Mouse (Mus musculus): Measurements from ENCODE around the gene Tescl.
A peak's percentile ranks its signal among the peaks of the same experiment; 100 is the strongest.

Gene Tescl

DNA sequence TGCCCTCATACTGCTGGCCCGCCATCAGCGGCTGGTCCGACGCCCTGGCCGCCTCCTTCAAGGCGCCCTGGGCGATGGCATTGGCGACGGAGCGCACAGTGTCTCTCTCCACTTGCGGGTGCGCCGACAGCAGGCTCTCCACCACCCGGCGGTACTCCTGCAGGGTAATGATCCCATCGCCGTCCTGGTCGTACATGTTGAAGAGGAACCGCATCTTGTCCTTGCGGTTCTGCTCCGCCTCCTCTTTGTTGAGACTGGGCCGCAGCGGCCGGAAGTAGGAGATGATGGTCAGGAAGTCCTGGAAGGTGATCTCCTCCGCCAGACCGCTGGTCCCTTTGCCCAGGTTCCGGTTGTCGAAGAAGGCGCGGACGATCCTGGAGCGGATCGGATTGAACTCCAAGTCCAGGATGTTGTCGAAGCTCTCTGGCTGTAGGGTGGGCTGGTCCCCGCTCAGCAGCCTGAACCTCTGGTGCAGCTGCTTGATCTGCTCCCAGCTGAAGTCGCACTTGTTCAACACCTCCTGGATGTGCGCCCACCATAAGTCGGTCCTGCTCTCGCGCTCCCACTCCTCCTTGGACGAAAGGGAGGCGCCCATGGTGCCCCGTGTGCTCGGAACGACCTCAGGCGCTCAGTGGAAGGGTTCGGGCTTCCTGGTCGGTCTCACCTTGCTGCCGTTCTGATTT, at the start of gene Tescl:
Gene Tescl (minus strand): TSS at position 633 of the 683 bp plus-strand sequence.
- DNase-seq (ENCODE audit: low read depth, low spot score), result no peak

DNA sequence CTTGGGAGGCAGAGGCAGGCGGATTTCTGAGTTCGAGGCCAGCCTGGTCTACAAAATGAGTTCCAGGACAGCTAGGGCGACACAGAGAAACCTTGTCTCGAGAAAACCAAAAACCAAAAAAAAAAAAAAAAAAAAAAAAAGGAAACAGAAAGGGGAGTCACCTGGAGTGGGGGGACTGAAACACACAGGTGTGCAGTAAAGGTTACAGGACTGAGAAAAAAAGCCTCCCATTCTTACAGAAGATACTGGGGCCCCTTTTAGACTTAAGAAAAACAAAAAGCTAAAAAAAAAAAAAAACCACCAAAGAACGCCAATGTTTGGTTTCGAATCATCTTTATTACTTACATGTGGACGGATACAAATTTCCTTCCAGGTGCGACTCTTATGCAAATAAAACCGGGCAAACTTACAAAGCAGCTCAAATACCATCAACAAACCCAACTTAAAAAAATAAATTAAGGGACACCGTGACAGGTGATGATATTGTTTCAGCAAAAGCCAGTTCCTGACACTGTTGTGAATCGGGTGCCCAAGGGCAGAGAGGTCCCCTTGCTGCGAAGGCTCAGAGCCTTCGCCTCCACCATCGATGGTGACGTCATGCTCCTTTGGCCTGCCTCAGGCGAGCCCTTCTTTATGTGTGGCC, 49.1 kb upstream of the Tescl start:
- DNase-seq (ENCODE audit: low read depth, low spot score), result no peak

DNA sequence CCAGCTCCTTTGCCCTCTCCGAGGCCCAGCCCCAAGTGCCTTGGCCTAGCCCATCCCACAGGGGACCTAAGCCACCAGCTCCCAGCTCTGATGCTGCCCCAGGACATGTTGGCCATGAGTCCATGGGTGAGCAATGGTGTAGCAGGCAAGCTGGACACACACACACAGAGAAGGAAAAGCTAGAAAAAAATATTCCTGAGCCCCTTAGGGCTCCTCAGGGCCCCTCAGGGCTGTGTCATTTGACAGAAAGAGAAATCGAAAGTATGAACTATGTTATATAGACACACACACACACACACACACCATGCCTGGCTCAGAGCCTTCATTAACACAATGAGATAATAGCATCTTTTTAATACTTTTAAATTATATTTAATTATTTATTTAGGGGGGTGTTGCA, 46.6 kb upstream of the Tescl start:
- no peak for DNase-seq (ENCODE audit: low read depth, low spot score)

DNA sequence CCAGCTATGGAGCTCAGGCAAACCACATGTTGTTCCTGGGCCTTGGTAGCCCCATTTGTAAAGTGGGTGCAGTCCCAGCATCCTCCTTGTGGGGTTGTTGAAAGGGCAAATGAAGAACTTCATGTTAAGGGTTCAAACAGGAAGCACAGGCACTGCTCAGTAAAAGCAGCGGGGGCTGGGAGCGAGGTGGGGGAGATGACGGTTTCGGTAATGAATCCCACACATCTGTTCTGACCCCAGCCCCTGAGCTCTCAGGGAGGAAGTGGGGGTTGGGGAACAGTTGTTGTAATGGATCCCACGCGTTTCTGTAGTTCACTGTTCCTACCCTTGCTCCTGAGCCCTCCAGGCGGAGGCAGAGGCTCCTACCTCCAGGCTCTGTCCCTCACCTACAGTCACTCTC, 46.2 kb upstream of the Tescl start:
- no peak for DNase-seq (ENCODE audit: low read depth, low spot score)

DNA sequence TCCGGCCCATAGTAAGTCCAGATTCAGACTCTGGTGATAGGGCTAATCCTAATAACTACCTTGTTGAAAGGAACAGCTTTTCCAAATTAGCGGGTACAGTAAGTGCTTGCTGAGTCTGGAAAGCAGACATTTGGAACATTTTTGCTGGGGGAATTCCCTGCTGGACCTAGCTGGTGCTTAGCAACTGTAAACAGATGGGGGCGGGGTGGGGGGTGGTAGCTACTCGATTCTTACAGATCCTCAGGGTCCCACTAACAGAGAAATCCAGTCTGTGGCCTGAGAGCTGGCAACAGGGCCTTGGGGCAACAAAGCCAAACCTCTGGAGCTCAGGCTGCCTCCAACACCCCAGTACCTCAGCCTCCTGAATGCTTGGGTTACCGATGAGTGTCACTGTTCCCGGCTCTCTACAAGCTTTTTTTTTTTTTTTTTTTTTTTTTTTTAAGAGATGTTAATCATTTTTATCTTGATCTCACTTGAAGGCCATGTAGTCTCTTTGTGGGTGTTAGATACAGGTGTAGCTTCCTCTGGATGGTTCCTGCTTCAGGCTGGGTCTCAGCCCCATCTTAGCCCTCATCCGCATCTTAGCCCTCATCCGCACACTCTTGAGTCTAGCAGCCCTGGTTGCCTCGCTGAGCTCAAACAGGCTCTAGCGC, 44.4 kb upstream of the Tescl start:
- no peak for DNase-seq (ENCODE audit: low read depth, low spot score)

DNA sequence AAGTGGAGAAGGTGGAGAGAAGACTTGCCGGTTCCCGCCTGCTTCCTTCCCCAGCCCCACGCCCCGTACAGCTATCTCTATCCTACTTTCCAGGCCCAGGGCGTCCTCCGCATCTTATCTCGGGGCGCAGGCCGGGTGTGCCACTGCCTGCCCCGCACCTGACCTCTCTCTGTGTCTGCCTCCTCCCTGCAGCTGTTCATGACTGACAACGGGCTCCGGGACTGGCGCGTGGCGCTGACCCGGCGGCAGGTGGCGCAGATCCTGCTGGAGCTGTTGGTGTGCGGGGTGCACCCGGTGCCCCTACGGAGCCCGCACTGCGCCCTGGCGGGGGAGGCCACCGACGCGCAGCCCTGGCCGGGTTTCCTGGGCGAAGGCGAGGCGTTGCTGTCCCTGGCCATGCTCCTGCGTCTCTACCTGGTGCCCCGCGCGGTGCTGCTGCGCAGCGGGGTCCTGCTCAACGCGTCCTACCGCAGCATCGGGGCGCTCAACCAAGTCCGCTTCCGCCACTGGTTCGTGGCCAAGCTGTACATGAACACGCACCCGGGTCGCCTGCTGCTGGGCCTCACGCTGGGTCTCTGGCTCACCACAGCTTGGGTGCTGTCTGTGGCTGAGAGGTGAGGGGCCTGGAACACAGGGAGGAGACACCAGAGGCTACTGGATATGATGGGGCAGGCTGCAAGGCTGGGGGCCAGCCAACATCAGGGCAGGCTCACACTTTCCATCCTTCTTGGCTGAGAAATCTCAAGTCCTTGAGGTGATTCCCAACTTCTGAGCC, 43.5 kb upstream of the Tescl start:
- DNase-seq (ENCODE audit: low read depth, low spot score), result no peak

DNA sequence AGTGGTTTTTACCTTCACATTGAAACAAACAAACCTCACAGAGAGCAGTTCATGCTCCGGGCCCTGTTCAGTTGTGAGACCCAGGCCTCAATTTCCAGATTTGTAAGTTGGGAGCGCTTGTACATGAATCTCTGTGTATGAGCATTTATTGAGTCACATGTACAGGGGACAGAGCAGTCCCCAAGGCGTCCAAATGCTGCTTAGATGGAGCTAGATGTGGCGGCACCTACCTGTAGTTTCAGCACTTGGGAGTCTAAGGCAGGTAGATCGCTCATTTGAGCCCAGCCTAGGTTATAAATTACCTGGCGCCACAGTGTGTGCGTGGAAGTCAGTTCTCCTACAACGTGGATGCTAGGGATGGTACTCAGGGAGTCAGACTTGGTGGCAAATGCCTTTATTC, 42.7 kb upstream of the Tescl start:
- no peak for DNase-seq (ENCODE audit: low read depth, low spot score)

DNA sequence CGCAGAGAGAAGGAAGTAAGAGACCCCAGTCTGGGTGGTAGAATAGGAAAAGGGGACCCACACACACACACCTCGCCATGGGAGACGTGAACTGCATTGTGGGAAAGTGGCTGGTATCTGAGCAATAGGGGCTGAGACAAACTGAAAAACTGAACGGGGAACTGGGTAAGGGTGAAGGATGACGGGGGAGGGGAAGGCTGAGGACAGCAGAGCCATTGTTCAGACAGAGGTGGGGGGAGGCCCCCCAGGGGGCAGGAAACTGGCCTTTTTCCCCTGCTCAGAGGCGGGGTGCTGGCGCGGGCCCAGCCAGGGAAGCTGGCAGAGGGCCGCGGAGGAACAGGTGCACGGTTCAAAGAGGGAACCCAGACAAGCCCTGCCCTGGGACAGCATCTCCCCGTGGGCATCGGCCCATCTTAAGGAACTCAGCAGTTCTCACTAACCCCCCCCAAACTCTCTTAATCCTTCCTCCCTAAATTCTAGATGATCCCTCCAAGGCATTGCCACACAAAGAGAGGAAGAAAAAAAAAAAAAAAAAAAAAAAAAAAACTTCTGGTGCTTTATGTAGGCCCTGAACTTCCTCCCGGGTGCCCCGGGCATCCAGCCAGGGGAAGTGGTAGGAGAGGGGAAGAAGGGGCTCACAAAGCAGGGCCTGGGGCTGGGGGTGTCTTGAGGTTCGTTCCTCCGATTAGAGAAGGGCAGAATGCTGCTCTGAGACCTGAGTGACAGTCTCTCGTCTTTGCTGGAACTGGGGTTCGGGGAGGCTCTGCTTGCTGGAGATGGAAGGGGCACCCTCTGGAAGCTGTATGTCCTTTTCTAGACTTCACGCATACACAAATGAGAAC, 40.0 kb upstream of the Tescl start:
- no peak for DNase-seq (ENCODE audit: low read depth, low spot score)

DNA sequence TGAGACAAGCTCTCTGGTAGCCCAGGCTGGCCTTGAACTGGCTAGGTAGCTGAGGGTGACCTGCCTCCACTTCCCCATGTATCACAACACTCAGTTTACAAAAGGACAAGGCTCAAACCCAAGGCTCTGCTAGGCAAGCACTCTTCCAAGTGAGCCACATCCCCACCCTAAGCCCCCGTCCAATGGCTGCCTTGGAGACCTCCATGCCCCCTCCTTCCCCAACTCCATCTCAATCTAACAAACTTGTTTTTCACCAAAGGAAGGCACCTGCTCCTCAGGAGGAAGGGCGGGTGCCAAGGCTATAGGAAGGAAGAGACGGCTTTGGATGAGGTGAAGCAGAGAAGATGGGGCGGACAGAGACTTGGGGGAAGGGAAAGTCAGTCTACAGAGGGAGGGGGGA, 39.0 kb upstream of the Tescl start:
- no peak for DNase-seq (ENCODE audit: low read depth, low spot score)

DNA sequence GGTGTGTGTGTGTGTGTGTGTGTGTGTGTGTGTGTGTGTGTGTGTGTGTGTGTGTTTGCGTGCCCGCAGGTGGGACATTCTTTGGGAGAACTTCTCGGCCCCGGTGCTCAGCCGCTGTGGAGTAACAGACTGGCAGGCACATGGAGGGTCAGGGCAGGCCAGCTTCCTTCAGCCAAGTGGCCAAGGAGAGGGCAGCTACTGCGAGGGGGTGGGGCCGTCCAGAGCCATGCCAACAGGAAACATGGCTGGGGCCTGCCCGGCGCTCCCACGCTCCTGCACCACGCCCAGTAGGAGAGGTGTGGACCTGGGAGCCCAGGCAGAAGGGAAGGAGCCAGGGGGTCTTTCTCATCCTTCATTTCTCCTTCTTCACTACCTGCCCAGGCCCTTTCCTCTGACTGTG, 38.6 kb upstream of the Tescl start:
- no peak for DNase-seq (ENCODE audit: low read depth, low spot score)

DNA sequence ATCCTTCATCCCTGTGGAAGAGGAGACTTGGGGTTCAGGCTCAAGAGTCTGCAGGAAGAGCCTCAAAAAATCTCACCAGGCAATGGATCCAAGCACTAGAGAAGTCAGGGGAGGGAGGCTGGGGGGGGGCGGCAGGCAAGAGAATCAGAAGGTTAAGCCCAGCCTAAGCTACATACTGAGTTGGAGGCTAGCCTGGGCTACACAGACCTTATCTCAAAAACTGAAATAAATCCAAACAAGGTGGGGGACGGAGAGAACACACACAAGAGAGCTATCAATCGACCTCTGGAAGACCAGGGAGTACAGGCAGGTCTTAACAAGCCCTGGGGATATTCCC, 38.0 kb upstream of the Tescl start:
- DNase-seq (ENCODE audit: low read depth, low spot score), result no peak

DNA sequence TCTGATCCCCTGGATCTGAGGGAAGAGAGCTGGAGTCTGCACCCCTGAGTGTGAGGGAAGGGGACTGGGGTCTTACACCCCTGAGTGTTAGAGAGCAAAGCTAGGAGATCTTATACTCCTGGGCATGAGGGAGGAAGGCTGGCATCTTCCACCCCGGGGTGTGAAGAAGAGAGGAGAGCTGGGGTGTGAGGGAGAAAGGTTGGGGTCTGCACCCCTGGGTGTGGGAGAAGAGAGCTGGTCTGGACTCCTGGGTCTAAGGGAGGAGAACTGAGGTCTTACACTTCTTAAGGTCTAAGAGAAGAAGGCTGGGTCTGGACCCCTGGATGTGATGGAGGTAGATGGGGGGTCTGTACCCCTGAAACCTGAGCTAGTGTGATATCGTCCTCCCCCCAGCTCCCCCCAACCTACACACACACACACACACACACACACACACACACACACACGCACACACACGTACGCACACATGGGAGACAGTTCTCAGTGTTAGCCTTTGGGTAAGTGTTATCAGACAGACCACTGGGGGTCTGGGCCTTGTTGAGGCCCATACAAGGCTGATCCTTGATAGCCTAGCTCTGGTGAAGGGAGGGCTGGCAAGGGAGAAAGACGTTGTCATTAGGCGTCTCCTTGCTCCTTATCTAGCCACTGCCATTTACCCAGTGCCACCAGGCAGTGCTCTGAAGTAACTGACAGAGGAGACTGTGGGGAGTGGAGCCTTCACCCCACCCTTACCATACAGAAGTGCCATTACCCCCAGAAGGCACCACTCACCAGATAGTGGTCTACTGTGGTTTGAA, 37.5 kb upstream of the Tescl start:
- no peak for DNase-seq (ENCODE audit: low read depth, low spot score)

DNA sequence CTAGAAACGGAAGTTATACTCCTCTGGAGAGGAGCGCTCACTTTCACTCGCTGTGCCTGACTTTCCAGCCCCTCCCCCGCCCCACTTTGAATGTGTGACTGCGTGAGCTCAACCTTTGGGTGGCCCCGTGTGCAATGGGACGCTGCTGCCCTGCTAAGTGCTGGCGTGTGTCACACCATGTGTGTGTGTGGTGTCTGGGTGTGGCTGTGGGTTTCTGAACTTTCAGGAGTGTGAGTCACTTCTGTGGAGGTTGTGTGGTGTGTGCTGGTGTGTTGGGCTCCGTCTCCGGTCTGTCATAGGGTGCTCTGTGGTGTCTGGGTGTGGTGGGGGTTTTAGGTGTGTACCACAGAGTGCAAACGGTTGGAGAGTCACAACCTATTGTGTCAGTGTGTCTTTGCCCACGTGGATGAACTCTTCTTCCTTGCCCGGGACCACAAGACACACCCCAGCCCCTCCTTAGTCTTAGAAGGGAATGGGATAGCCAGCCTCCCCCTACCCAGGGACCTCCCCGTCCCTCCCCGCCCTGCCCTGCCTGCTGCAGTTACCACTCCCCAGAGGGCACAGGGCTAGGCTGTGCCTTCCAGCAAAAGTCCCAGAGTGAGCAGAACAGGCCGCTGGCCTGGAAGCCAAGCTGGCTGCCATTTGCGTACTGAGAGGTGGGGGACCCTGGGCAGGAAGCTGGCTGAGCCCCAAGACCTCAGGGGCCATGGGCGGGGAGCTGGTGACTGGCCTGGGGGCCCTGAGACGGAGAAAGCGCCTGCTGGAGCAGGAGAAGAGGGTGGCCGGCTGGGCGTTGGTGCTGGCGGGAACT, 36.2 kb upstream of the Tescl start, which contains the start of gene Kcnn4:
Gene Kcnn4 (plus strand): TSS at position 533 of the 811 bp plus-strand sequence.
- DNase-seq (ENCODE audit: low read depth, low spot score), result peak; percentile 44

DNA sequence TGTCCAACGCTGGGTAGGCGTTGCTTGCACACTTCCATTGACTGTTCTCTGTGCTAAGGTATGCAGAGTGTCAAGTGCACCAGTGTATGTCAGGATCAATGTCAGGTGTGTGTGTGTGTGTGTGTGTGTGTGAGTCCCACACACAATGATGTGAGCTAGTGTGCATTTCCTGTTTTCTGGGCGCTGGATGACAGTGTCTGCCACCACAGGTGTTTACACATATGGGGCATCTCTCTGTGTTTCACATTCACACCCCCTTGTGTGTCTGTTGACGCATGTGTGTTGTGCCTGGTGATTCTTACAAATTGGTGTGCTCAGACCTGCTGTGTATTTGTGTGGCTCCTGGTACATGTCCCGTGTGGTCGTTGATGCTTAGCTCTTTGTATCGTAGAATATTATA, 35.2 kb upstream of the Tescl start:
- no peak for DNase-seq (ENCODE audit: low read depth, low spot score)

DNA sequence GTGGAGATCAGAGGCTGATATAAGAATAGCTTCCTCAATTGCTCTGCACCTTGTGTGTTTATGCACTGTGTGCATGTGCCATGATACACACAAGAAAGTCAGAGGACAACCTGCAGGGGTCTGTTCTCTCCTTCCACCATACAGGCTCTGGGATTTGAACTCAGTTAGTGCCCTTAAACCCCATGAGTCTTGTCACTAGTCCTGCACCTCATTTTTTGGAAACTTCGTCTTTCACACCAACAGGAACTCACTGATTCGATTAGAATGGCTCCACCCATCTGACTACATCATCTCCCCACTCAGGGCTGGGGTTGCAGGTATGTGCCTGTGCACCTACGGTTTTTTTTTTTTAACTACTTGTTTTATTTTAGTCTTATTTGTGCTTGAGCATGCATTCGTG, 34.5 kb upstream of the Tescl start:
- no peak for DNase-seq (ENCODE audit: low read depth, low spot score)

DNA sequence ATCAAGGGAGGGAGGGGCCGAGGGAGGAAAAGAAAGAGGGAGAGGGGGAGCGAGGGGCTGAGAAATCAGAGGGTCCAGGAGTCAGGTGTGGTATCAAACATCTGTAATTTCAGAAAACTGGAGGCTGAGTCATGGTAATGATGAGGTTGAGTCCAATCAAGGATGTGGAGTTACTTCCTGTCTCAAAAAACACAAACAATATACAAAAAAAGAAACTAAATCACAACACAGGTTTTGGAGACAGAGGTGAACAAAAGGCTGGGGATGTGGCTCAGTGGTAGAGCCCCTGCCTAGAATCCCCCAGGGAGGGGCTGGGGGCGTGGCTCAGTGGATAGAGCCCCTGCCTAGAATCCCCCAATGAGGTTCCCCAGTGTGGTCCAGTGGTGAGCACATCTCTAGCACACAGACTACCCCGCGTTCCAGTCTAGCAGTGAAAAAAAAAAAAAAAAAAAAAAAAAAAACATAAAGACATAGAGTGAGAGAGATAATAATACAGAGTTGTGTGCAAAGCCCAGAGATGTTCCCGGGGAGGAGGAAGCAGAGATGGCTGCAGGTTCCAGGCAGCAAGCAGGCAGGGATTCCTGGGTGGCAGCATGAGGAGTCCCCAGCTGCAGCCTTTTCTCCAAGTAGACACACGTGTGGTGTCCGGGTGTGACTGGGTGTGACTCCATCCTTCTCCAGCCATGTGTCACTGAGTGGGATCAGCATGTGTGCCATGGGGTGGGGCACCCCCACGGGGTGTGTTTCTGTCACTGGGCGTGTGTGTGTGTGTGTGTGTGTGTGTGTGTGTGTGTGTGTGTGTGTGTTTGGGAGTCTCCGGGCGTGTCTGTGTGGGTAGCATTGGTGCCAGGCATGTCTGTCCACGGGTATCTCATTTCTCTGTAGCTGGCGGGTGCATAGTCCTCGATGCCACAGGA, 33.2 kb upstream of the Tescl start:
- no peak for DNase-seq (ENCODE audit: low read depth, low spot score)

DNA sequence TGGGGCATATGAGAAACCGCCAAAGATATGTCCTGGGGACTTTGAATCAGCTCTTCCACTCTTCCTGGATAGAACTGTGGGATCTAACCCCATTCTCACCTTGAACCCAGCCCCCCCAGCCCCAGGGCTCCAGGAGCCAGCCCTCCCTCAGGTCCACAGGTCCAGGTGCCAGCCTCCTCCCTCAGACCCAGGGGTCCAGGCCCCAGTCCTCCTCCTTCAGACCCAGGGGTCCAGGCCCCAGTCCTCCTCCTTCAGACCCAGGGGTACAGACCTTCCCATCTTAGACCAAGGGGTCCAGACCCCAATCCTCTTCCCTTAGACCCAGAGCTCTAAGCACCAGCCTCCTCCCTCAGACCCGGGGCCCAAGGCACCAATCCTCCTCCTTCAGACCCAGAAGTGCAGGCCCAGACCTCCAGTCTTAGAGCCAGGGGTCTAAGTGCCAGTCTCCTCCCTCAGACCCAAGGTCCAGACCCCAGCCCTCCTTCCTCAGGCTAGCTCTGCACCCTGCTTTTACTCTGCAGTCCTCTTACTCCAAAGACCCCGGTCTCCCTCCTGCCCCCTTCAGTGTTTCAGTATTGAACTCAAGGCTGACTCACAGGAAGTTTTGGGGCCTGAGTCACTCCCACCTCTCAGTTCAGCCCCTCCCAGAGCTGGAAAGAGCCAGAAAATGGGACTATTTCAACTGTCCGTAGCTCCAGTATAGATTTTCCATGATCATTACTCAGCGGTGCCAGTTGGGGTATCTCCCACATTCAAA, 31.7 kb upstream of the Tescl start:
- peak; percentile 85 for DNase-seq (ENCODE audit: low read depth, low spot score)

DNA sequence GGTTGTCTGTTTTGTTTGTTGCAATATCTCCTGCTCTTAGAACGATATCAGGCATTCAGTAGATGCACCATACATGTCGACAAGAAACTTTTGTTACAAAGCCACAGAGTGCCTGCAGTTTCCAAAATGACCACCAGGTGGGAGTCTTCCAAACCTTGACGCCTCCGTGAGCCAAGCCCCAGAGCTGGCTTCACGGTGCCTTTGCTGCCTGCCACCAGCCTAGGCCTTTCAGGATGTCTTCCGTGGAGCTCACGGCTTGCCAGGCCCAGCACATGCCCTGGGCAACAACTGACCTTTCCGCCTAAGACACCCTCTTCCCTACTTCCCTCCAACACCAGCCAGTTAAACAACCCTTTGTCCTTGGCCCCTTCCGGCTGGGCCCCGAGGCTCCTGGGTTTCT, 31.1 kb upstream of the Tescl start:
- peak; percentile 94 for DNase-seq (ENCODE audit: low read depth, low spot score)
